Mouse (Mus musculus) kidney, adult 2 months (tissue): Measurements from ENCODE around the gene Camkk2.

Experiments used
- CTCF ChIP-seq: fragments of 200-500 bp; conservative IDR thresholded peaks from 2 replicates; pipeline ENCODE4 v1.5.1; 2011; ENCODE audit warnings: low read depth, mild to moderate bottlenecking, control low read depth, low read length, moderate library complexity, mixed read lengths; ENCODE audit not compliant: insufficient read depth, insufficient read length
- POLR2A ChIP-seq: fragments of 200-500 bp; IDR thresholded peaks from one replicate; pipeline ENCODE4 v1.6.1; 2011; ENCODE audit warnings: low read depth, low read length, control low read depth

DNA sequence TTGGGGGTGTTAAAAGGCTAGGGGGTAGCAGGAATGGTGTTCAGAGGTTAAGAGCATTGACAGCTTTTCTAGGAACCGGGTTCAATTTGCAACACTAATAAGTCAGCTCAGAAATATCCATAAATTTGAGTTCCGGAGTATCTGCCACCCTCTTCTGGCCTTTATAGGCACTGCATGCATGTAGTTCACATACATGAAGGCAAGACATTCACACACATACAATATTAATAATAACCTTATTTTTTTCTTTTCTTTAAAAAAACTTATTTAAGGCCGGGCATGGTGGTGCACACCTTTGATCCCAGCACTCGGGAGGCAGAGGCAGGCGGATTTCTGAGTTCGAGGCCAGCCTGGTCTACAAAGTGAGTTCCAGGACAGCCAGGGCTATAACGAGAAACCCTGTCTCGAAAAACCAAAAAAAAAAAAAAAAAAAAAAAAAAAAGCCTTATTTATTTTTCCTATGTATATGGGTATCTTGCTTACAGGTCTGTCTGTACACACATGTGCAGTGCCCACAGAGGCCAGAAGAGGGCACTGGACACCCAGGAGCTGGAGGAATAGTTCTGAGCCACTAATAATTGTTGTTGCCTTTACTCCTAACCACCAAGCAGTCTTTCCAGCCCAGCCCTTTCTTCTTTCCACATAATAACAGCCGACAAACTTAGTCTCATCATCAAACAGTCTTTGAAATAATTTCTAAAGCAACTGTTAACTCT lies 32.3 kb upstream of the Camkk2 start:
- peak; percentile 89 for TF ChIP-seq CTCF
- TF ChIP-seq POLR2A, result no peak
